Mouse (Mus musculus) myocyte (in vitro differentiated cells): Measurements from ENCODE around the gene Avp.

Source experiments
- CEBPB ChIP-seq: IDR thresholded peaks from 2 replicates; pipeline ENCODE4 v1.6.1; 2011; ENCODE audit warnings: mild to moderate bottlenecking, moderate library complexity; ENCODE audit not compliant: poor library complexity, insufficient read depth, severe bottlenecking
- MAX ChIP-seq: IDR thresholded peaks from one replicate; pipeline ENCODE4 v1.6.1; 2011; ENCODE audit warnings: low read depth, mild to moderate bottlenecking, control low read depth
- MYOG ChIP-seq, 3 experiments: IDR thresholded peaks; one replicate each; pipeline ENCODE4 v1.6.1; 2011; ENCODE audit warnings: control low read depth in 2 of 3, low read depth in 2 of 3, mild to moderate bottlenecking in 2 of 3; ENCODE audit not compliant: insufficient read length in 2 of 3, control insufficient read depth in 1 of 3, insufficient read depth in 1 of 3
- POLR2A ChIP-seq: IDR thresholded peaks from one replicate; pipeline ENCODE4 v1.6.1; 2011; ENCODE audit warnings: low read depth, mild to moderate bottlenecking, control low read depth, moderate library complexity; ENCODE audit not compliant: insufficient read length
- POLR2AphosphoS2 ChIP-seq: IDR thresholded peaks from one replicate; pipeline ENCODE4 v1.6.1; 2011; ENCODE audit warnings: low read depth, control low read depth; ENCODE audit not compliant: insufficient read length
- REST ChIP-seq: IDR thresholded peaks from one replicate; pipeline ENCODE4 v1.6.1; 2011; ENCODE audit warnings: mild to moderate bottlenecking, control low read depth, moderate library complexity; ENCODE audit not compliant: insufficient read depth, insufficient read length
- TCF12 ChIP-seq: IDR thresholded peaks from one replicate; pipeline ENCODE4 v1.6.1; 2011; ENCODE audit warnings: mild to moderate bottlenecking, control low read depth; ENCODE audit not compliant: poor library complexity, insufficient read depth, severe bottlenecking

DNA sequence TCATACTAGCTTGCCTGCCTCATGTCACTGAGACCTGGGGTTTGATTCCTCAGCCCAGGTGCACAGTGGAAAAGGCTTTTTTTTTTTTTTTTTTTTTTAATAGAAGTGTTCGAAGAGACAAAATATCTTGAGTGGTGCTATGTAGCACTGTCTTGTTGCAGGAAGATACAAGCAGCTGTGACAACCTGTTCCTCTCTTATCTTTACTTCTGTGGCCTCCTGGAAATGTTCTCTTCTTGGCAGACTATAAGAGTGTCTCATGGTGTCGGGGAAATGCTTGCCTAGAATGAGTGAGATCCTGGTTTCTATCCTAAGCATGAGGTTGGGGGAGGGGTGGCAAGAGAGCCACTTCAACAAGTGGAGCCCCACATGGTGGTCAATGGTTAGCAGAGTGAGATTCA is 6.0 kb upstream of the Avp start:
- TF ChIP-seq MAX (no peak), POLR2A (no peak), REST (no peak), POLR2AphosphoS2 (no peak), CEBPB (no peak), TCF12 (no peak), MYOG (IDR thresholded peaks at IDR 0.05; ENCODE audit: control insufficient read depth in 1 of 3, insufficient read depth in 1 of 3, insufficient read length in 2 of 3, low read depth in 2 of 3) (no peak)
